Mouse (Mus musculus) C2C12 (cell line): ENCODE data around the gene Acvrl1. TPM values are rescaled to one million over a fixed set of nuclear protein-coding genes. Genes with fewer than 3 reads are reported as not detected.

Experiments
- H3K27me3 ChIP-seq: one replicate; pipeline ENCODE4 v1.6.1; 2011; ENCODE audit not compliant: control insufficient read depth, insufficient read depth, insufficient read length
- H3K36me3 ChIP-seq: one replicate; pipeline ENCODE4 v1.6.1; 2011; ENCODE audit not compliant: control insufficient read depth, insufficient read depth
- H3K4me3 ChIP-seq: one replicate; pipeline ENCODE4 v1.5.1; 2011; ENCODE audit warnings: mild to moderate bottlenecking, control low read depth; ENCODE audit not compliant: poor library complexity, insufficient read depth, severe bottlenecking
- H3K79me2 ChIP-seq: one replicate; pipeline ENCODE4 v1.6.1; 2011; ENCODE audit not compliant: control insufficient read depth, insufficient read depth
- H3K79me3 ChIP-seq: one replicate; pipeline ENCODE4 v1.6.1; 2011; ENCODE audit warnings: low read depth, control low read depth
- H3ac ChIP-seq: one replicate; pipeline ENCODE3; 2011; ENCODE audit warnings: low read depth; ENCODE audit not compliant: control insufficient read depth, insufficient read length
- CEBPB ChIP-seq: IDR thresholded peaks from one replicate; pipeline ENCODE4 v1.6.1; 2011; ENCODE audit warnings: low read depth, mild to moderate bottlenecking, control low read depth, moderate library complexity
- CTCF ChIP-seq: IDR thresholded peaks from one replicate; pipeline ENCODE4 v1.5.1; 2011; ENCODE audit not compliant: control insufficient read depth, insufficient read depth, insufficient read length
- FOSL1 ChIP-seq: IDR thresholded peaks from one replicate; pipeline ENCODE4 v1.8.0; 2011; ENCODE audit warnings: mild to moderate bottlenecking, low read length; ENCODE audit not compliant: poor library complexity, insufficient read depth, severe bottlenecking
- MAX ChIP-seq: IDR thresholded peaks from one replicate; pipeline ENCODE4 v1.6.1; 2011; ENCODE audit warnings: mild to moderate bottlenecking, control low read depth
- MYOD1 ChIP-seq: IDR thresholded peaks from one replicate; pipeline ENCODE4 v1.6.1; 2011; ENCODE audit warnings: low read depth; ENCODE audit not compliant: control insufficient read depth, insufficient read length
- MYOG ChIP-seq: IDR thresholded peaks from one replicate; pipeline ENCODE4 v1.6.1; 2011; ENCODE audit not compliant: control insufficient read depth, insufficient read length; ENCODE audit errors: extremely low read depth
- USF1 ChIP-seq: IDR thresholded peaks from one replicate; pipeline ENCODE4 v1.6.1; 2011; ENCODE audit warnings: low read depth, mild to moderate bottlenecking, control low read depth, moderate library complexity
- polyA plus RNA-seq: library from polyadenylated mRNA; unstranded; fragments of >200 nt; fragmentation: generic; extraction: Trizol; gene quantifications from one replicate; pipeline ENCODE4 v1.2.1, GENCODE M21; 2012; ENCODE audit warnings: missing spikeins

Gene Acvrl1
- polyA plus RNA-seq, 1 experiment = 0.05 TPM

DNA sequence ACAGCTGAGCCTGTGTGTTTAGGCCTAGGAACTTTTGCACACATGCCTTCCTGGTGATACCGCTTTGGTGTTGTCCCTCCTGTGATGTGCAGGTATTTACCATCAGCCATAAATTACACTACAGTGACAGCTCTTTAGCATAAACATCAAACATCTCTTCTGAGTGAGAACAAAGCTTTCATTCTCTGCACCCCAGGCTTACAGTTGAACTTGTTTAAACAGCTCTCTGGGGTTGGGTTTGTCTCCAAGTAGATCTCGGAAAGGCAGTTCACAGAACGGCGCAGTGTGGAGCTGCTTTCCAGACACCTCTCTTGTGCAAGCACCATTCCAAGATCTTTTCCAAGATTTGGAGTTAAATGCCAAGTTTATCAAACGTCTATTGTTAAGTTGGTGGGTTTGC lies 54.4 kb downstream of the Acvrl1 start:
- H3K79me2 ChIP-seq = no peaks in the 10 kb centered on the region
- H3K4me3 ChIP-seq = no peak overlapping the region
- no peak for TF ChIP-seq USF1
- TF ChIP-seq CEBPB = no peak
- no peak for TF ChIP-seq MYOG
- no peak for TF ChIP-seq CTCF
- TF ChIP-seq FOSL1 = no peak
- no peak for TF ChIP-seq MAX
- no peak for TF ChIP-seq MYOD1
- H3K79me3 ChIP-seq = no peaks in the 10 kb centered on the region
- no peaks in the 10 kb centered on the region for H3K27me3 ChIP-seq
- H3K36me3 ChIP-seq = no peaks in the 10 kb centered on the region
- H3ac ChIP-seq = no peak overlapping the region

DNA sequence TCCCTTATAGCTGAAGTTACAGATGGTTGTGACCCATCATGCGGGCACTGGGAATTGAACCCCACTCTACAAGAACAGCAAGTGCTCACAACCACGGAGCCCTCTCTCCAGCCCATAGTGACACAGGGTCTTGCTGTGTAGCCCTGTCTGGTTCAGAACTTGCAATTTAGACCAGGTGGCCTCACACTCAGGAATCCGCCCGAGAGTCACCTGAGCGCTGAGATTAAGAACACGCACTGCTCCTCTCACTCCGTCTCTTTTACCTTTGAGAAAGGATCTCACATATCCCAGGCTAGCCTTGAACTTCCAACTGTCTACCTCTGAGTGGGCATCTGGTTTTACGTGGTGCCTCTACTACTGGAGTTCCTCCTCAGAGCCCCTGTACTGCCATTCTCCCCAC lies 56.0 kb downstream of the Acvrl1 start:
- Histone ChIP-seq H3K79me2 (no peaks in the 10 kb centered on the region), H3K4me3 (no peak overlapping the region), H3K27me3 (no peaks in the 10 kb centered on the region), H3ac (no peak overlapping the region), H3K79me3 (no peaks in the 10 kb centered on the region), H3K36me3 (no peaks in the 10 kb centered on the region)
- TF ChIP-seq CTCF (no peak), MYOG (no peak), MAX (no peak), USF1 (no peak), FOSL1 (no peak), CEBPB (no peak), MYOD1 (no peak)

DNA sequence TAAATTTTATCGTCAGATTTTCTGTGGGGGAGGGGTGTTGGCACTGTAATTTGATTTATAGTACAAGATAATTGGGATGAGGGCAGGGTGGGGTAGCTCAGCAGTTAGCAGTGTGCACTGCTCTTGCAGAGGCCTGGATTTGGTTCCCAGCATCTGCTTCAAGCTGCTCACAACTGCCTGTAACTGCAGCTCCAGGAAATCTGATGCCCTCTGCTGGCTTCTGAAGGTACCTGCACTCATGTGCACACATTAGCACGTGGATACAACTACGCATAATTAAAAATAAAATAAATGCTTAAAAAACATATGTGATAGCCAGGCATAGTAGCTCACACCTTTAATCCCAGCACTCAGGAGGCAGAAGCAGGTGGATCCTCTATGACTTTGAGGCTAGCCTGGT lies 57.2 kb downstream of the Acvrl1 start:
- no peak overlapping the region for H3K4me3 ChIP-seq
- no peaks in the 10 kb centered on the region for H3K27me3 ChIP-seq
- H3K79me3 ChIP-seq = no peaks in the 10 kb centered on the region
- no peak for TF ChIP-seq CTCF
- no peak for TF ChIP-seq MAX
- no peaks in the 10 kb centered on the region for H3K36me3 ChIP-seq
- no peaks in the 10 kb centered on the region for H3K79me2 ChIP-seq
- no peak overlapping the region for H3ac ChIP-seq

DNA sequence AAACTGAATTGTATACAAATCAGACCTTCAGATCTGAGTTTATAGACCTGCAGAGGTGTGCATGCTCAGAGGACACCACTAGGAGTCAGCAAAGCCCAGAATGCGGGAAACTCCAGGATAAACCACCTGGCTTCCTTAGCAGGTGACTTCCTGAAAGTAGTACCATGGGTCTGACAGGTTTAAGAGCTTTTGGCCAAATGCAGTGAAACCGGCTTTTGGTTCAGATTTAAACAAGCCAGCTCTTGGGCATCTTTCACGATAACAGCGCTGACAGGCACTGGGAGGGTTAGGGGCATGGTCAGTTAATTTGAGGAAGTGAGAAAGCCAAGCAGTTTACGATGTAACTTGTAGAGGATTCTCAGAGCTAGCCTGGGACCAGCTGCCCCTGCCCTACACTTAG lies 59.6 kb downstream of the Acvrl1 start:
- no peak overlapping the region for H3K4me3 ChIP-seq
- H3ac ChIP-seq = no peak overlapping the region
- no peaks in the 10 kb centered on the region for H3K36me3 ChIP-seq
- H3K79me2 ChIP-seq = no peaks in the 10 kb centered on the region
- H3K79me3 ChIP-seq = no peaks in the 10 kb centered on the region
- no peaks in the 10 kb centered on the region for H3K27me3 ChIP-seq
- TF ChIP-seq MYOG (no peak), FOSL1 (no peak), CEBPB (no peak), CTCF (no peak), MYOD1 (no peak), USF1 (no peak), MAX (no peak)

DNA sequence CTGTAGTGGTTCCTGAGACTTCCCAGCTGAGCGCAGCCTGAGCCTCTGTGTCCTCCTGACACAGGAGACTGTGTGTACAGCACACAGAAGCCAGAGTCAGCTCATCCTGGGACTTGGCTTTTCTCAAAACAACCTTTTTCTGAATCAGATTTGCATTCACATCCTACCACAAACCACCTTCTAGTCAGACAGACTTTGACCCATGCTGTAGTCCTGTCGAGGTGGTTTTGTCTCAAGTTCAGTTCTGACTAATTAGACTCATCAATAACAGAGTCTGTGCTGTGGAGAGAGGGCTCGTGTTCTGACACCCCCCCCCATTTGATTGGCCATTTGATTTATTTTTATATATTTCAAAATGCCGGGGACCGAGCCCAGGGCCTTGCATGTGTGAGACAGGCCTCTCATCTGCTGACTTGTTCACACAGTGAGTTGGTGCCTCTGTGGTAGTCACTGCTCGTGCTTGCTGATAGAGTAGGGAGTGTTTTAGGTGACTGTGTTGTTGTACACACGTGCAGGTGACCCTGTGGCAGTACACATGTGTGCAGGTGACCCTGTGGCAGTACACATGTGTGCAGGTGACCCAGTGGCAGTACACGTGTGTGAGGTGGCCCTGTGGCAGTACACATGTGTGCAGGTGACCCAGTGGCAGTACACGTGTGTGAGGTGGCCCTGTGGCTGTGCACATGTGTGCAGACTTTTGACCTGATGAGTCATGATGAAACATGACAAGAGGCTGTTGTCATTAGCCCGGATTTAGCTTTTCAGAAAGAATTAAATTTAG lies 61.8 kb downstream of the Acvrl1 start:
- Histone ChIP-seq H3K4me3 (no peak overlapping the region), H3K36me3 (no peaks in the 10 kb centered on the region), H3K79me2 (no peaks in the 10 kb centered on the region), H3K27me3 (no peaks in the 10 kb centered on the region), H3ac (no peak overlapping the region), H3K79me3 (no peaks in the 10 kb centered on the region)
- no peak for TF ChIP-seq FOSL1
- TF ChIP-seq USF1 = no peak
- TF ChIP-seq MAX = no peak
- TF ChIP-seq CTCF = no peak
- TF ChIP-seq MYOD1 = no peak
- TF ChIP-seq CEBPB = no peak
- no peak for TF ChIP-seq MYOG

DNA sequence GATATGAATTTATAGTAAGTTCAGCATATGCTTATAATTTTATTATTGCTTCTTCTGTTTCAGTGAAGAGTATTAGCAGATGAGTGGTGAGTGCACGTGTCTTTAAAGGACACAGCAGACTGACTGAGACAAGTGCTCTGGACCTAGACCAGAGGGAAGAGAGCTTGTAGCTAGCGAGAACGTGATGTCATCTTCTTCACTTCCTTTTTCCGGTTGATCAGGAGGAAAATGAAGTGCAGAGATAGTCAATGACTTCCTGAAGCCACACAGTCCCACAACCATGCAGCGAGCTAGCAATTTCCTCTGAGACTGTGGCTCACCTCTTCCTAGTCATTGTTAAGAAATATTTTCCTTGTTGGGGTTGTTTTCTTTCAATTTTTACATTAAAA lies 62.4 kb downstream of the Acvrl1 start:
- Histone ChIP-seq H3ac (no peak overlapping the region), H3K79me2 (no peaks in the 10 kb centered on the region), H3K27me3 (no peaks in the 10 kb centered on the region), H3K4me3 (no peak overlapping the region), H3K36me3 (no peaks in the 10 kb centered on the region), H3K79me3 (no peaks in the 10 kb centered on the region)
- TF ChIP-seq MYOD1 (no peak), MYOG (no peak), CEBPB (no peak), FOSL1 (no peak), USF1 (no peak), CTCF (no peak), MAX (no peak)
